In the genomic region with DNA sequence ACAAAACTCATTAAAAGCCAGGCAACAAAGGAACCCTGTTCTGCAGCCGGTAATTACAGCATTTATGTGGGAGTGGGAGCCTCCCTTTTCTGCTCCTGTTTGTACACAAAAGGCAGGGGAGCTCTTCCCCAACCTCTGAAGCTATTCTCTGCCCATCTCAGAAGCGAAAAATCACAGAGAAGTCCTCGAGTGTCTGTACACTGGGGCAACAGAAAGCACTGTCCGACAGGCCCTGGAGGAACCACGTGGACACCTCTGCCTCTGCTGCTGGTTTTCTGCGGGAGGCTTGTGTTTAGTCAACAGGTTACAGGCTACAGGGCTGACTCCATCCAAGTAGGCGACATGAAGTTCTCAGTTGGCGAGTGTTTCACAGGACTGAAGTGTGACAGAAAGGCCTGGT, we compare ENCODE assay signal across 7 mouse cellular contexts. TPM values are rescaled to one million over a fixed set of nuclear protein-coding genes. Genes with fewer than 3 reads are reported as not detected.
A peak's percentile ranks its signal among the peaks of the same experiment; 100 is the strongest.
DNase-seq lines count a peak whose midpoint lies in the region; ATAC-seq and TF ChIP-seq lines count a peak whose summit lies in the region.

No protein-coding gene starts in this region.

- 0 out of 2 replicates have a peak, but pooled peaks cover 3% of the 10 kb centered on the region for H3K27me3 ChIP-seq in G1E (ENCODE audit: insufficient read depth, low read length)
- no peaks in the 10 kb centered on the region for H3K27me3 ChIP-seq in heart, embryonic 13.5 days (replicated peaks)
- H3K27me3 ChIP-seq in limb, embryonic 14.5 days (ENCODE audit: control insufficient read depth, insufficient read depth, low read length): no peaks in the 10 kb centered on the region
- no peaks in the 10 kb centered on the region for H3K27me3 ChIP-seq in neural tube, embryonic 13.5 days

- H3K4me2 ChIP-seq in heart, embryonic 13.5 days: peak overlapping the region; percentile 73
- H3K4me2 ChIP-seq in limb, embryonic 14.5 days (replicated peaks; ENCODE audit: low read depth, low read length, severe bottlenecking): peak overlapping the region; percentile 85
- H3K4me2 ChIP-seq in neural tube, embryonic 13.5 days: peak overlapping the region; percentile 90

- H3K9me3 ChIP-seq in G1E (replicated peaks): no peaks in the 10 kb centered on the region
- no peaks in the 10 kb centered on the region for H3K9me3 ChIP-seq in heart, embryonic 13.5 days
- no peaks in the 10 kb centered on the region for H3K9me3 ChIP-seq in limb, embryonic 14.5 days (ENCODE audit: control insufficient read depth, low read length)
- no peaks in the 10 kb centered on the region for H3K9me3 ChIP-seq in neural tube, embryonic 13.5 days

- WGBS in heart, embryonic 13.5 days: 34% methylated on average over 8 of the region's 8 CpGs
- WGBS in limb, embryonic 14.5 days: 8% methylated on average over 8 of the region's 8 CpGs
- WGBS in neural tube, embryonic 13.5 days: 19% methylated on average over 8 of the region's 8 CpGs

- H3K36me3 ChIP-seq in G1E (replicated peaks): peaks cover 48% of the 10 kb centered on the region
- peaks cover 33% of the 10 kb centered on the region for H3K36me3 ChIP-seq in heart, embryonic 13.5 days
- peaks cover 32% of the 10 kb centered on the region for H3K36me3 ChIP-seq in limb, embryonic 14.5 days (ENCODE audit: control insufficient read depth, insufficient read depth, low read length)
- H3K36me3 ChIP-seq in neural tube, embryonic 13.5 days: peaks cover 12% of the 10 kb centered on the region

- DNase-seq in G1E (ENCODE audit: low spot score) (peak; percentile 15), adipocyte (ENCODE audit: low spot score) (peak; percentile 27)
- no peak for DNase-seq in limb, embryonic 14.5 days (ENCODE audit: low spot score)
- no peak for DNase-seq in right cerebral cortex, adult 18-20 months
- DNase-seq in urinary bladder, postnatal 25 days (ENCODE audit: low spot score): no peak

- no peak for TF ChIP-seq CTCF in G1E (IDR thresholded peaks at IDR 0.05; ENCODE audit: low read depth, low read length)

- peak overlapping the region; percentile 60 for H3K4me3 ChIP-seq in G1E (ENCODE audit: low read depth, low read length)
- H3K4me3 ChIP-seq in heart, embryonic 13.5 days: peak overlapping the region; percentile 97
- peak overlapping the region; percentile 95 for H3K4me3 ChIP-seq in limb, embryonic 14.5 days (replicated peaks; ENCODE audit: low read length)
- peak overlapping the region; percentile 91 for H3K4me3 ChIP-seq in neural tube, embryonic 13.5 days

- no peak for ATAC-seq in G1E (ENCODE audit: extremely low read depth, insufficient number of reproducible peaks, low FRiP score, poor library complexity, severe bottlenecking)
- no peak for ATAC-seq in heart, embryonic 13.5 days (ENCODE audit: extremely low read depth, insufficient number of reproducible peaks, low FRiP score, low TSS enrichment)
- ATAC-seq in limb, embryonic 14.5 days (ENCODE audit: low FRiP score, low read depth): no peak
- ATAC-seq in neural tube, embryonic 13.5 days (ENCODE audit: low read depth): no peak

- TF ChIP-seq POLR2A in limb, embryonic 14.5 days (IDR thresholded peaks at IDR 0.05; ENCODE audit: borderline replicate concordance, extremely low read depth, insufficient read depth, insufficient read length): no peak

- peak overlapping the region; percentile 79 for H3K27ac ChIP-seq in heart, embryonic 13.5 days (replicated peaks)
- peak overlapping the region; percentile 62 for H3K27ac ChIP-seq in limb, embryonic 14.5 days (replicated peaks; ENCODE audit: low read depth, low read length)
- peak overlapping the region; percentile 69 for H3K27ac ChIP-seq in neural tube, embryonic 13.5 days (replicated peaks)

- peaks cover 47% of the 10 kb centered on the region for H3K4me1 ChIP-seq in G1E (ENCODE audit: insufficient read depth, low read depth, low read length)
- peaks cover 48% of the 10 kb centered on the region for H3K4me1 ChIP-seq in heart, embryonic 13.5 days
- peaks cover 58% of the 10 kb centered on the region for H3K4me1 ChIP-seq in limb, embryonic 14.5 days (ENCODE audit: control insufficient read depth, insufficient read depth, low read length)
- H3K4me1 ChIP-seq in neural tube, embryonic 13.5 days (replicated peaks): peaks cover 36% of the 10 kb centered on the region

- H3K9ac ChIP-seq in heart, embryonic 13.5 days: peak overlapping the region; percentile 82
- H3K9ac ChIP-seq in limb, embryonic 14.5 days (ENCODE audit: low read depth, low read length, severe bottlenecking): peak overlapping the region; percentile 61
- H3K9ac ChIP-seq in neural tube, embryonic 13.5 days: peak overlapping the region; percentile 63

RNA-seq across cellular contexts. Expression of a gene that starts 2.1 kb away (rescaled TPM):
- 49.4 and 59.6 TPM in 2 replicates for total RNA-seq in G1E (2014; fragmentation: Nextera tagmentation)
- 74.7 and 76.6 TPM in 2 replicates for total RNA-seq in G1E (2017)
- 118 and 138 TPM in 2 replicates for polyA plus RNA-seq in G1E (2012)
- 44.9 and 47.7 TPM in 2 replicates for polyA plus RNA-seq in heart, embryonic 13.5 days (2015; fragmentation: Nextera tagmentation; extraction: Ambion mirVana)
- polyA plus RNA-seq in limb, embryonic 14.5 days (2012; rRNA removed): 86.2 and 115 TPM in 2 replicates
- polyA plus RNA-seq in limb, embryonic 14.5 days (2014; fragmentation: Nextera tagmentation; extraction: Ambion mirVana): 80.4 and 93.3 TPM in 2 replicates
- polyA plus RNA-seq in neural tube, embryonic 13.5 days (2015; fragmentation: Nextera tagmentation; extraction: Ambion mirVana): 23.9 and 28.7 TPM in 2 replicates

Comparison
In these comparisons a context has a peak if more than half of its experiments do, and no peak if none do; other contexts are left out.
1. DNase-seq: peak in G1E (single experiment) and adipocyte (single experiment); none in limb, embryonic 14.5 days (single experiment), right cerebral cortex, adult 18-20 months (single experiment) and urinary bladder, postnatal 25 days (single experiment).
2. Peak in every context shown above with its lines, with median percentiles within 50 percentile points of each other: H3K4me3 ChIP-seq, H3K27ac ChIP-seq, H3K4me2 ChIP-seq and H3K9ac ChIP-seq.